Mouse (Mus musculus): ENCODE measurements at regions not wholly inside any gene's neighbourhood (a gene's known extent, or its start where the extent isn't known, plus 50 kb on each side); places are given as distances from the start of the nearest gene placed in this dataset.

DNA sequence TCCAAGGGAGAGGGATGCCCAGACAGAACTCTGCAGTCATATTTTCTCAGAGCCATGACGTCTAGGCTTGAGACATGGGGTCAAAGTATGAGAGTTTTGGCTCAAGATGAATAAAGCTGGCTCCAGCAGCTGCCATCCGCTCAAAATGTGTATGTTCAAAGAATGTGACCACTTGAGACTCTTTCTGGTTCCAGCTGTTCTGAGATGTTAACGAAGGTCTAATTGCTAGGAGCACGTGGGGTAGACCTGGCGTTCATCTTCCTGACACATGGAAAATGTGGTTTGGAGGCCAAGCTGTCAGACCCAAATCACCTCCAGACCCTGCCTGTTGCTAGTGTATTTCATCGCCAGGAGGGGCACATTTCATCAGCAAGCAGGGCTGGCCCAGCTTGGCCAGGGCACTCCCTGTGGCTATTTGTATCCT, 58.9 kb upstream of the Ankrd1 start:
- ATAC-seq (replicated peaks; ENCODE audit: poor library complexity) = no peak

DNA sequence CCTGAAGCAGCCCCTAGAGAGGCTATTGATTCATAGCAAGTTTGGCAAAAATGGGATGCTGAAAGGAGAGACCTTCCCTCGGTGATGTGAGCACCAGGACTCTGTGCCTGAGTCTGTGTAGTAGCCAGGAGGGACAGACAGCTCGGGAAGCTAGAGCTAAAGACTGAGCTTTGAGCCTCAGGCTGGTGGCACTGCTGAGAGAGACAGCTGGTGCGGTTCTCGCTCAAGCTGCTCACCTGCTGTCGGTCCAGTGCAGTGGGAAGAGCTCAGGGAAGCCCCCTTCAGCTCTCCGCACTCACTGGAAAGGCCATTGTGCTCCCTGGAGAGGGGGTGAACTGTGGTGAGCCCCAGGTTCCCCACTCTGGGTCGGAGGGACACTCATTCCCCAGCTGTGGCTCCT, 60.4 kb upstream of the Ankrd1 start:
- ATAC-seq (replicated peaks; ENCODE audit: poor library complexity) = no peak

DNA sequence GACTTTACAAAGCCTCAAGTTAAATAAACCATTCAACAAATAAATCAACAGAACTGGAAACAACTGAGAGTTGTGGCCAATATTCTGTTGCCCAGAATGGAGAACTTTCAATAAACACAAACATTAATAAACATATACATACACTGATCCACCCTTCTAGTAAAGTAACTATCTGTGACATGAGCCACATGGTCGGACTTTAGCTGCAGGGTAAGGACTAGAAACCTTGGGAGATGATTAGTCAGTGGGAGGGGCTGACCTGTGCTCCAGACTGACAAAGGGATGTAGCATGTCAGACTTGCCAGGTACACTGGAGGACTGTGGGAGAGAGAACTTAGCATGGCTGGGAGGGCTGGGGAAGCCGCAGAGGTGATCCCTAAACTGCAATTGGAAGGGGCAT, 61.6 kb upstream of the Ankrd1 start:
- no peak for ATAC-seq (replicated peaks; ENCODE audit: poor library complexity)

DNA sequence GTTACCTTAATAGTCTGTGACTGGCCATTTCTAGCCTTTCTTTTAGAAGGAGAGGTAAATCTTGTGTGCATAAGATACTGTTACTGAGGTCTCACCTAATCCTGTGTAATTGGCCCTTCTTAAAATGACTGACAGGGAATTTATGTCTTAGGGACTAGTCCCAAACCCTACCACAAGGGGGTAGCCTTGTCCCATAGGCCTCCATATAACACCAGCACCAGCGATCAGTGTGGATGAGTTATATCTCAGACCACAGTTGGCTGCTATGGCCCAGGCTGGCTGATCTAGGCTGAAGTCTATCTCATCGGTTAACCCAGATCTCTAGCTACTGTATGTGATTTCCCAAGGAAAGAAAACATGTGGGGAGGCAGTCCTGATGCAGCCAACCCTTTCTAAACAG, 63.2 kb upstream of the Ankrd1 start:
- ATAC-seq (replicated peaks; ENCODE audit: poor library complexity) = peak; percentile 99

DNA sequence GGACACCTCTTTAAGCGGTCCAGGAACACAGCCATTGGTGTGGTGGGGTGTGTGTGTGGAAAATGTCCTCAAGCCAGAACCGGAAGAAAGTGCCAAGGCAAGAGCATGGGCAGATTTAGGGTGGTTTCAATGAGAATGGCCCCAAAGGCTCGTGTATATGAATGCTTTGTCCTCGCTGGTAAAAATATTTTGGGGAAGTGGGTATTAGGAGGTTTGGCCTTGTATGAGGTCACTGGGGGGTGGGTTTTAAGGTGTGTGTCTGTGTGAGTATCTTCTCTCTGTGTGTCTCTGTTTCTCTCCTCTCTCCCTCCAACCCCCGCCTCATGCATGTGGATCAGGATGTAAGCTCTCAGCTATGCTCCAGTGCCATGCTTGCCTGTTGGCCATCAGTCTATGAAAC, 69.8 kb upstream of the Ankrd1 start:
- ATAC-seq (replicated peaks; ENCODE audit: poor library complexity) = peak; percentile 23; the same call in 1 of the 2 replicates

DNA sequence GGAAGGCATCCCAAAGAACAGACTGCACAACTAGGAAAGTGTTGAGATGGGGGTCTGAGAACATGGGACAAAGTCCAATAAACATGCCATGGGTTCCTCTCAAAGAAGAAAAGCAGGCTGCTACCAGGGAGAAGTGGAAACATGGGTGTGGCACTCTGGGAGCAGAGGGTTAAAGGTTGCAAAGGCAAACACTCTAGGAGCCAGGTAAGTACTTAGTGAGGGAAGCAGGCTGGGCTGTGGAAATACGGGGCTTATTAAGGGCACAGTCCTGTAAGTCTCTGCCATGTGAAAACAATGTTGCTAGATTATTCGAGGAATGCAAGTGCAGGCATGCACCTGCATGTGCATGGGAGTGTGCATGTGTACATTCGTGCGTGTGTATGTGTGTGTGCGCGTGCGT, 71.7 kb upstream of the Ankrd1 start:
- ATAC-seq (replicated peaks; ENCODE audit: poor library complexity) = no peak

DNA sequence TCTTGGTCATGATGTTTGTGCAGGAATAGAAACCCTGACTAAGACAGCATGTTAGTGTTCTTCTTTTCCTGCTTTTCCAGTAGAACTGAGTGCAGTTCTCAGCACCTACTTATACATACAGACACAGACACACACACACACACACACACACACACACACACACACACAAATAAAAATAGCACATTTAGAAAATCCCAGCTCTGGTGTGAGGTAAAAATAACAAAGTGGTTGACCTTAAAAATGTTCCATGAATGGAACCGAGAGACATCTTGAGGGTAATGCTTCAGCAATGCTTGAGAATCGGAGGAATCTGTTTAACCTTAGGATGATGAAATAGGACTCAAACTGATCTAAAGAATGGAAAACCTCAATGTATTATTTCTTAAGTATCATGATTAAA, 84.4 kb upstream of the Ankrd1 start:
- no peak for ATAC-seq (replicated peaks; ENCODE audit: poor library complexity)

DNA sequence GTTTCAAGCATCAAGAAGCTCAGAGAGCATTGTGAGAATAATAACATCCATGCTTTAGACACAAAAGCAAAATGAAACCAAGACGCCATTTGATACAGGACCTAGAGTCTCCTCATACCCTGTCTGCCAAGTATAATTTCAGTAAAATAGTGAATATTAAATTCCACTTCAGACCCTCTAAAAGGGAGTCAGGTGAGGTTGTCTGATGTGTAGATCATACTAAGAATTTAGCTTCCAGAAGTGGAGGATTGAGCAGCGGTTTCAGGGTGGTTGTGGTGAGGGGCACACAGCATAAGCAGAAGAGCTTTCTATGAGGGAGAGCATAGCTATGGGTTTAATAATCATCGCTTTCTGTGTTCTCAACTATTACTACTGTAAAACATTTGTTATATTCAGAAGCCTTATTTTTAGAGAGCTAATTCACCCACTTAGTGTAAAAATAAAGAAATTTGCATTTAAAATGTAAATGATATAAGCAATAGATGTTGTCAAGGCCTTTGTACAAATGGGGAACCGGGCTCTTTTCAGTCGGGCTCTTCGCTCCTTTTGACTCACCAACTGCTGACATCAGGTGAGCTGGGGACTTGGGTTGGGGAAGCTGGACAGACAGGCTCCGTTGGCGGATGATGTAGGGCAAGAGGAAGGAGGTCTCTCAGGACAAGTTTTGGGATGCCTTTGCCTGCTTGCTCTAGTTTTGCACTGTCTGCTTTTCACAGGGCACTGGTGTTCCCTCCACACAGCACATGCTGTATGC, 85.2 kb upstream of the Ankrd1 start:
- no peak for ATAC-seq (replicated peaks; ENCODE audit: poor library complexity)

DNA sequence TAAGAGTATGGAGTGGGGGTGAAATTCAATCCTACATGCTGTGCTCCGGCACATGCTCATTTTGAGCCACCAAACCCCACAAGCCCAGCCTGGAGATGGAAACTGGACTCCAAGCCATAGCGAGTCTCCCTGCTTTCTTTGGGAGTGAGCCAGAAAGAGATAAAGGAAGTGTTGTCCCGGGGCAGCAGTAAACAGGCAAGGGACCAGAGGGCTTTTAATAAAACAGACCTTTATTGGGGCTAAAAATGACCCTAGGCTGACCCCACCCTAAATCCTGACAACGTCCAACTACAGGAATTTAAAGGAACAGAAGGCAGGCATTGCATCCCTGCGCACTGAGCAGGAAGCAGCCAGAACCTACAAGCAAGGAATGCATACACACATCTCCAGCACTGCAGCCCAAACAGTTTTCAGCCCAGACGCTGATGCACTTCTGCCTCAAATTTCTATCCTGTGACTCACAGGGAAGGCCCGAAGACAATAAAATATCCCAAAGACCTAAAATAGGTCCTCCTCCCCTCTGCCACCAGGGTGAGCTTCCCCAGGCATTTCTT, 87.9 kb upstream of the Ankrd1 start:
- no peak for ATAC-seq (replicated peaks; ENCODE audit: poor library complexity)

DNA sequence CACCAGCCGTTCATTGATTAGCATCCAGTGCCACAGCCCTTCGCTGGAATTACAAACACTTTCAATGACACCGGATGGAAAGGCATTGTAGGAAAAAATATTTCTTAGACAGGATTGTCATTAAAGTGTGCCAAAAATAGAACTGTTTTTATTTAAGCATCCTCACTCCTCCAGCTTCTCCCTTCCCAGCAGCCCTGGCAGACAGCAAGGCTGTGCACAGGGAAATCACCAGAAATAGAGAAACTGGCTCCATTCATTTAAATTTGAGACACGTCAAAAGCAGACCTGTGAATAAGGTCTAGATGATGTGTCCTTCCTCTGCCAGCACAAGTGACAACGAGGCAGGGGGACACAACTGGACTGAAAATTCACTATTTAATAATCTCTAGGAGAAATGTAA, 88.5 kb upstream of the Ankrd1 start:
- no peak for ATAC-seq (replicated peaks; ENCODE audit: poor library complexity)

DNA sequence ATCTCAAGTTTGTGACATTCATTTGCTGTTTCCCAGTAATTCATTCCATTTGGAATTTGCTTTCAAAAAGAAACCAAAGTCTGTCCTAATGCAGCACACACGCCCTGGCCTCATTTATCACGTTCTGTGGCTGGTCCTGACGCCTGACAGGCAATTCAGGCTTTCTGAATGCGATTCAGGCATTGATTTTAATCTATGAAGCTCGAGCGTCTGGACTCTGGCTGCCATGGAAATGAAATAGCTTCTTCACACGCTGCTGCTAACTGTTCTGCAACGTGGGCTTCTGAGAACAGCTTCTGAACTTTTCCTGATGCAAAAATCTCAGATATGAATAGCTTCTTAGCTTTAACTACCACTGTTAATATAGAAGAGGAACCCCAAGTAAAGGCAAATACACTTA, 93.6 kb upstream of the Ankrd1 start:
- ATAC-seq (replicated peaks; ENCODE audit: poor library complexity) = no peak

DNA sequence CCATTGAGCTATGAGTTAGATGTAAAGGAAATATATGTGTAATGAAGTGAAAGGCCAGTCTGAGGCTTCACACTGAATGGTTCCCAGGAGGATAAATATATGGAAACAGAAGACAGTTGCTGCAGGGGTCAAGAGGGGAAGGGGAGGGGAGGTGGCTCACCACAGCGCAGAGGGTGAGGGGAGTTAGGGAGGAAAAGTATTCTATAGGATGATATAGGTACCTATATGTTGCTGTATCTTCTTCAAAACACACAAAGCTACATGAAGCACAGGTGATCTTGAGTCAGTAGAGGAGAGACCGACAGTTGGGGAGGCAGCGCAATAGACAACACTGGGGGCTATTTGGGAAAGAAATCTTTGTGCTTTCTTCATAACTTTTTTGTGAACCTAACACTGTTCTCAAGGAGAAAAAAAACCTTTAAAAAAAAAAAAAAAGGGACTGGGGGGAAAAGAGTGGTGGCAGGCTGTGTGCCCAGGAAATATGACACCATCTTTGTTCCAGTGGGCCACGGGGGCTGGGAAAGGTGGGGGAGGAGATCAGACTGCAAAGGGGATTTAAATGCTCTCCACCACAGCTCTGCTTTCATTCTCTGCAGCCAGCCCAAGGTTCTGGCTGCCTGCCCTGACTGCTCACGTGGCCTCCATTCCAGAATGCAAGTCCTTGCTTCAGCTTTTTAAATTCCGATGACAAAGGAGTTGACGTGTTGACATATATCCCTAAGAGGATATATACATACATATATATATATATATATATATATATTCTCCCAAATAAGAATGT, 94.5 kb upstream of the Ankrd1 start:
- 0 out of 2 replicates have a peak, but pooled peaks have one; percentile 14 for ATAC-seq (replicated peaks; ENCODE audit: poor library complexity)

DNA sequence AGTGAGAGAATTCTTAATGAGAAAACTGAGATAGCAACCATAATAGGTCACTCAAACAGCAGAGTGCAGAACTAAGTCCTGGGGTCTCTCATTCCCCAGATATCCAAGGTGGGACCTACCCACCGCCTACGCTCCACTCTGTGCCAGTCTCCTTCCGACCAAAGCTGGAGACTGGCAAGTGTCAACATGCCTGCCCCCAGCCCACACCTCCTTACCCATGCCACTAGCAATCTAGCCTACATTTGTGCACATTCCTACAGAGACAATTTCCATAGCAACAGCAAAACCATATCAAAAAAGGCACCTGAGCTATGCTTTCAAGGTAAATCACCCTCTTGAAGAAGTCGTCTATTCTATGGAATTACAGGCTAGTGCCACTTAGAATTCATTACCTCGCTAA, 97.3 kb upstream of the Ankrd1 start:
- ATAC-seq (replicated peaks; ENCODE audit: poor library complexity) = no peak

DNA sequence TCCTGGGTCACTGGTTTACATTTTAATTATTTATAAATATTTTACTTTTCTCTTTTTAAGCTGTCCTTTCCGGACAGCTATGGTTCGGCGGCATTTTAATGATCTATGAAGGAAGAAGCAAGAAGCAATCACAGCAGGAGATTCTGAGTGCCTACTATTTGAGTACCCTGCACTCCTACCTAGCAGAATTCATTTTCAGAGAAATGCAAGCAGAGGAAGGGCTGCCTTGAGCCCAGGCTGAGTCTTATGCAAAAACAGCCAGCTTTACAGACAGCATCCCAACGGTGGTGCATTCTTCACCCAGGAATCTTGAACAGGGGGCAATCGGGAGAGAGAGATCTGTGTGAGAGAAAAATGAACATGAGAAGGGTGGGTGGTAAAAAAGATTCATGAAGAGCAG, 97.7 kb upstream of the Ankrd1 start:
- ATAC-seq (replicated peaks; ENCODE audit: poor library complexity) = no peak

DNA sequence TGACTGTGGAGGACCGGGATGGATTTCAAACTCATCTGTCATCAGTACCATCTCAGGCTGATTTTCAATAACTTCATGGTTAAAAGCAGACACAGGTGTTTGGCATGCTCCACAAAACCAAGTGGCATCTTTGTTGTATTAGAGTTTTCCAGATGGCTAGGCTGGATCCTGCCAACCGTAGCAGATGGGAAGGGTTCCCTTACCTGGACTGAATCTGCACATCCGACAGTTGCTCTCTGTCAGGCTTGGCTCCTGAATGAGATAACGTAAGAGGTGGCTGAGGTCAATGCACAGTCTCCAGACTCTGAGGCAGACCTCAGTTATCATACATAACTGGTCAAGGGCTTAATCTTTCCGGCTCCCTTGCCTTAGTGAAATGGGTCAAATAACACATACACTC, 99.0 kb upstream of the Ankrd1 start:
- ATAC-seq (replicated peaks; ENCODE audit: poor library complexity) = no peak

DNA sequence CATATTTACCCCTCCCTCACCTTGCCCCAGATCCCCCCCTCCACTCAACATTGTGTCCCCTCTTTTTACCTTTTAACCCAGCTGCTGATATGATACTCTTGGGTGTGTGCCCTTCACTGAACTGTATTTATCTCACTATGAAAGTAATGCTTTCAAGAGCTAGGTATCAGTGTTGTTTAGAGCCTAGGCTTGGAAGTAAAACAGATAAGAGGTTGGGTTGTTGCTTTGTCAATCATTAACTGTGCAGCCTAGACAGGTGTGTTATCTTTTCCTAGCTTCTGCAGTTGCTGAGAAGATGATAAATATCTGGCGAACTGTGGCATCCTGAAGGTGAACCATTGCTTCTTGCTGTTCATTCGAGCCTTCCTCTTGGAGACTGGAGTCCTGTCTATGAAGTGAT, 101.2 kb upstream of the Ankrd1 start:
- no peak for ATAC-seq (replicated peaks; ENCODE audit: poor library complexity)

DNA sequence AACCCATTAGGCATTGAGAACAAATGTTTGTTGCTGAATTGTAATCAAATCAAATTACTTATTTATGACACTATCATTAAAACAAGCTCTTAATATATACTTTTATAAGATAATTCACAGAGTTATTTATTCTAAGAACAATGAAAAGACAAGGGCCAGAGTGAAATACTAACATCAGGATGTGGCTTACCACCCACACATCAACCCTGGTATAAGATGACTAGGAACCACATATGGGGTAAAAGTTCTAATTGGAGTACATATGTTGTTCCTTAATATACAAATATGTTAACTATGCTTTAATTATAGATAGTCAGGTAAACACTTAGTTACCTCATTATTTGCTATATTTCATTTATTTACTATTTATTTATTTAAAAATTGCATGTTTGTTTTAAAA, 101.7 kb upstream of the Ankrd1 start:
- no peak for ATAC-seq (replicated peaks; ENCODE audit: poor library complexity)

DNA sequence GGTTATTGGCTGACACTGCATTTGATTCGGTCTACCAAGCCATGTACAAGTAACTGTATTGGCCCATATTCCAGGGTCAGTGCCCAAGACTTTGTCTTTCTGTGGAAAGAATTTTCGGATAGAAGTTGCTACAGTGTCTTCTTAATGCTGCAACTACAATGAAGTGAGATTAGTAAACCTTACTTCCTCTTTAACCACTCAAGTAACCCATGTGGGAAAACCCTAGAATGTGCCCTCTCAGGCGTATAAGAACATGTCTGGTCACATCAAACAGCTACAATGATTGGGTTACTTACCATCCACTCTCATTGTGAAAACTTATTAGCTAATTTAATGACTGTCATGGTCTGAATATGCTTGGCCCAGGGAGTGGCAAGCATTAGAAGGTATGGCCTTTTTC, 102.3 kb upstream of the Ankrd1 start:
- ATAC-seq (replicated peaks; ENCODE audit: poor library complexity) = peak; percentile 59

DNA sequence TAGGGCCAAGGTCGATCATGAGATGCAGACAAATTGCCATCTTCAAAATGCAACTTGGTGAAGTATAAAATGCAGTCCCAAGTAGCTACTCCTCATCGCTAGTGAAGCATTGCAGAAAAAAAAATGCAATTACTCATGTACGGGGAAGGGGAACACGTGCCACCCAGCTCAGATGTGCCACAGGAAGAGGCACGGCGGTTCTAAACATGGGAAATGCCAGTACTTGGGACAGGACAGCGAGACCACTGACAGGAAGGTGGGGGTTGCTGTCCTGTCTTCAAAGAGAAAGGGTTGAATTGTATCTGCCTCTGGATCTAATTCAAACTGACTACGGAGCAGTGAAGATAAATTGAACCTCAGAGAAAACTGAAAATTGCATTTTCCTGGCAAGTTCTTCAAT, 104.6 kb upstream of the Ankrd1 start:
- peak; percentile 65 for ATAC-seq (replicated peaks; ENCODE audit: poor library complexity)

DNA sequence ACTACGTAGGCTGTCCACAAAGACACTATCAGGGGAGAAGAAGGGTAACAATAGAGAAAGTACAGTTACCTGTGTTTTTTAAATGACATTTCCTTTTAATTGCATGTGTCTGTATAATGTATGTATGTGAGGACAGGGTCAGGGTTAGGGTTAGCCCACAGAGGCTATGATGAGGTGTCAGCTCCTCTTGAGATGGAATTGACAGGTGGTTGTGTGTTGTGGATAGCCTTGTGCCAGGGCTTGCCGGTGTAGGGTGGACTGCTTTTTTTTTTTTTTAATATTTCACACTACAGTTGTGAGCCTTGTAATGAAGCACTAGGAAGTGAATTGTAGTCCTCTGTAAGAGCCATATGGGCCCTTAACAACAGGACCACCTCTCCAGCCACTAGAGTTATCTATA, 105.7 kb upstream of the Ankrd1 start:
- no peak for ATAC-seq (replicated peaks; ENCODE audit: poor library complexity)

DNA sequence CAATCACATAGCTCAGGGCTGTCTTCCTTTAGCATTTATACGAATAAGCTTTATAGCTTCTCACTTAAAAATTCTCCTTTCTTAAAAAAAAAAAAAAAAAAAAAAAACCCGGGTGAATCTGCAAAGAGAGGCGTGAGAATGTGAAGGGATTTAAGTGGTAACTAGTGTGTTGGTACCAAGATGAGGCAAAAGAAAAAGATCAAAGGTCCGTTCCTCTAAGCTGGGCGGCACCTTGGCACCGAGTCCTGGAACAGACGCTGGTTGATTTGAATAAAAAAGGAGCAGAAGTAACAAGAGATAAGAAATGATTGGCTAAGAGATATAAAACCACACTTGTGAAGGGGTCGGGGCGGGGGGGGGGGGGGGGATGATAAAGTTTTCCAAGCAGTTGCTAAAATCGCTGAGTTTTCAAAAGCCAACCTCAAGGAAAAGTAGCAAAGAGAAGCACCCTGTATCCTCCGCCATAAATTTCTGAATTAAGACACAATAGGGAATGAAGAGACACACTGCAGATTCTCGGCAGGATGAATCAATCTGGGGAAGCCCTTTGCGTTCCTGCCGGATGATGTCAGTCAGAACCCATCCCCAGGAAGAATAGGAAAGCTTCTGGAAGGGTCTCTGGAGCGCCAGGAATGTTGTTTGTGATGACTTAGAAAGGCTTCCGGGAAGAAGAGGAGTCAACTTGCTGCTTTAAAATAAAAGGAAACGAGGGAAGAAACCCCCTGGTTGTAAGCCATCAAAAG, 107.7 kb upstream of the Ankrd1 start:
- no peak for ATAC-seq (replicated peaks; ENCODE audit: poor library complexity)

DNA sequence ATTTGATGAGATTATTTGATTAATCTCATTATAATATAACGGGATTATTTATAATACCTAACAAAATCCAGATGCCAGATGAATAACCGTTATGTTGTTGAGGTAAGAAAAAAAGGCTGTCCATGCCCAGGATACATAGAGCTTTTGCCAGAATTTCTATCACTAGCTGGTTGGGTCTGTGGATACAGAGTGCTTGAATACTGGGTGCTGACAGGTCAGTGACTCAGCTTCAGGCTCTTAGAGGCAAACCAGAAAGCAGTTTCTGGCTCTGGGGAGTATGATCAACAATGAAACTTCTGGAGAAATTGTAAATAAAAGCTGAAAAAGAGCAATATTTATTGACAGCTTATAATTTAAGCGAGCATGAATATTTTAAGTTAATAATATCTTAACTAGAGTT, 109.4 kb upstream of the Ankrd1 start:
- ATAC-seq (replicated peaks; ENCODE audit: poor library complexity) = no peak
